Mouse (Mus musculus): Measurements from ENCODE around the gene Slc22a2. TPM values are rescaled to one million over a fixed set of nuclear protein-coding genes. Genes with fewer than 3 reads are reported as not detected.

Slc22a2 gene
- polyA plus RNA-seq, 1 experiment from 2014 or later, result not detected

DNA sequence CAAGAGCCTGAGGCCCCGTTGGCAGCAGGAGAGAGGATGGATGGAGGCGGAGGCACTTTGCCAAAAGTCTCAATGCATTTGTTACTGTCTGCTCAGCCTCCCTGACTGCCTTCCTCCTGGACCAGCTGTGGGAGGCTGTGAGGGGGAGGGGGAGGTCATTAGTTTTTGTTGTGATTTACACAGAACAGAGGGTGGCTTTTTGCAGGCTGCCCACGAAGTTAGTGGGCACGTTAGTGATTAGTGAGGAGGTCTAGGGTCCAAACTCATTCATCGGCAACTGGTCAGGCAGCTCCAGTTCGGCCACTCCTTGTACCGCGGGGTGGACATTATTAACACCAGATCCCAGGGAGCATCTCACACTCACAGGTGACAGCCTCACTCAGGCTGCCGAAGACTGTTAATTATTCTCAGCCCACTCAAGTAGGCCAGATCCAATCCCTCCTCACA lies 4.9 kb downstream of the Slc22a2 start:
- WGBS (ENCODE audit: insufficient replicate concordance), result 60% methylated on average over 9 of the region's 9 CpGs
- no peaks in the 10 kb centered on the region for H3K4me1 ChIP-seq (replicated peaks)
- no peak overlapping the region for H3K27ac ChIP-seq (replicated peaks)
- H3K27me3 ChIP-seq, result 0 out of 2 replicates have a peak, but pooled peaks cover 11% of the 10 kb centered on the region
- no peak for ATAC-seq (ENCODE audit: insufficient read depth)
- H3K4me3 ChIP-seq (replicated peaks), result no peak overlapping the region
- no peak overlapping the region for H3K4me2 ChIP-seq
- H3K9me3 ChIP-seq (replicated peaks), result no peaks in the 10 kb centered on the region
- no peak overlapping the region for H3K9ac ChIP-seq
- H3K36me3 ChIP-seq (replicated peaks), result no peaks in the 10 kb centered on the region

DNA sequence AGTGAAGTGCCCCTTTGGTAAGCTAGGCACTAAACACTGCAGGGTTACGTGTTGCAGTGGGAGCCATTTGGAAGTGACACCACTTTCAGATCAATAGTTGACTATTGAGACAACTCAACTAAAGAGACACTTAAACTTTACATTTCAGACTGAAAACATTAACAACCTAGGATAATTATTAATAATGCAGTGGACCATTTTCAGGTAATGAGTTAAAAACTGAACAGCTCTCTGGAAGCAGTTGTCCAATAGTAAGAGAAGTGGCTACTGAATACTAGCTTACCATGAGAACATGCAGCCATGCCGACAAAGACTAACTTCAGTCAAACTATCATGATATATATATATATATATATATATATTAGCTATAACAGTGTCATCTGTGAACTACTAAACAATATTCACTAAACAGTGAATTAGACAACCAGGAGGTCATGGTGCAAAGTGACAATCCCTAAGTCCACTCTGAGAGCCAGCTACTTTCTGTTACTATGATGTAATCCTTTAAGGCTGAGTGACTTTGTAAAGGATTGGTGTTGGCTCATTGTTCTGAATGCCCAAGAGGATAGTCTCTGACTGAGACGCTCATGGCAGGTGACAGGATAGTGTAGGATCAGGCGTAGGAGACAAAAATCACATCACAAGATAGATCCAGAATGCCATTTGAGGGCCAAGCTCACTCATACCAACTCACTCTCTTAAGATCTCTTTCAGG lies 7.1 kb downstream of the Slc22a2 start:
- Histone ChIP-seq H3K9me3 (replicated peaks) (no peaks in the 10 kb centered on the region), H3K36me3 (replicated peaks) (no peaks in the 10 kb centered on the region), H3K4me1 (replicated peaks) (no peaks in the 10 kb centered on the region), H3K4me3 (replicated peaks) (no peak overlapping the region), H3K27me3 (0 out of 2 replicates have a peak, but pooled peaks cover 11% of the 10 kb centered on the region), H3K4me2 (no peak overlapping the region), H3K27ac (replicated peaks) (no peak overlapping the region), H3K9ac (no peak overlapping the region)
- 69% methylated on average over 4 of the region's 4 CpGs for WGBS (ENCODE audit: insufficient replicate concordance)
- no peak for ATAC-seq (ENCODE audit: insufficient read depth)

DNA sequence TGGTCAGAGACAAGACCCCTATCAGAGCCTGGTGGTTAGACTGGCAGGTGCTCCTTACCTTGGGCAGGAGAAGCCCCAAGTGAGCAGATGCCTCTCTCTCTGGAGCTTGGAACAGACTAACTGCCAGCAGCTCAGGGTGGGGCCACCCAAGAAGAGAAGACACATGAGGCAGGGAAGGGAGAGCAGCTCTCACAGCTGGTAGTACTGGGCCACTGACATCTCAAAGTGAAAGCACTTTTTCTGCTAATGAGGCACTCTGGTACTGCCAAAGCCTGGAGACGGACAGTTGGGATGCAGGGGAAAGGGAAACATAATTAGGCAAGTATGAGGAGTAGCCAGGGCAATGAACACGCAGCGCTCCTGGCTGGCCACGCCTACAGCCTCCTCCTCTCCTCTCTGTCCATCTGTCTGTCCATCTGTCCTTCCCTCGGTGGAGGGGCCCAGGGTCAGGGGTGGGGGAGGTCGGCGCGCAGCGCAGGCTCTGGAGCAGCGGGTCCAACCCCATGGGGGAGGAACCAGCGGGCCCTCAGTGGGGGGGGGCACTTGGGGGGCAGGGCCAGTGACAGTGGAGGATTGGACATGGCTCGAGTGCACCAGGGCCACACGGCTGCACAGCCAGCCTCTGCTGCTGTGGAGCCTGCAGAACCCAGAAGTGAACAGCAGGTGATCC lies 12.0 kb downstream of the Slc22a2 start:
- 61% methylated on average over 13 of the region's 13 CpGs for WGBS (ENCODE audit: insufficient replicate concordance)
- Histone ChIP-seq H3K4me2 (no peak overlapping the region), H3K36me3 (replicated peaks) (no peaks in the 10 kb centered on the region), H3K4me3 (replicated peaks) (no peak overlapping the region), H3K9ac (no peak overlapping the region), H3K4me1 (replicated peaks) (no peaks in the 10 kb centered on the region), H3K27me3 (no peaks in the 10 kb centered on the region), H3K27ac (replicated peaks) (no peak overlapping the region), H3K9me3 (replicated peaks) (no peaks in the 10 kb centered on the region)
- ATAC-seq (ENCODE audit: insufficient read depth), result no peak

DNA sequence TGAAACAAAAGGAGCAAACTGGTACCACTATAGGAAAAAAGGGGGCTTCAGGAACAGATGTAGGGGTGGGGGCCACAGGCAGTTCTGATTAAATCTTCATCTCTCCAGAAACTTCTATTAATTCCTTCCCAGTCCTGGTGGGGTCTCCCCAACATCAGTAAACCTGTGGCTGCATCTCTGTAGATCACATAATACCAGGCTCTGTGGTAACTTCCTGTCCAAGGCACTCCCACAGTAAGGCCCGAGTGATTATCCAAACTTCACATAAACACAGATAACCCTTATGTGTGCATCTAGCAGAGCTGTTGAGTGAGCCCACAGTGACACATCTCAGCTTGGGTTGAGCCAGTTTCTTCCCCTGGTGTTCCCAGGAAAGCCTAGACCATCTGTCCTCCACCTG lies 22.7 kb downstream of the Slc22a2 start:
- H3K4me2 ChIP-seq, result no peak overlapping the region
- H3K9ac ChIP-seq, result no peak overlapping the region
- no peak overlapping the region for H3K27ac ChIP-seq (replicated peaks)
- no peaks in the 10 kb centered on the region for H3K4me1 ChIP-seq (replicated peaks)
- no peak overlapping the region for H3K4me3 ChIP-seq (replicated peaks)
- H3K27me3 ChIP-seq, result no peaks in the 10 kb centered on the region
- H3K36me3 ChIP-seq (replicated peaks), result no peaks in the 10 kb centered on the region
- ATAC-seq (ENCODE audit: insufficient read depth), result no peak
- 6% methylated on average over 1 of the region's 1 CpGs for WGBS (ENCODE audit: insufficient replicate concordance)
- no peaks in the 10 kb centered on the region for H3K9me3 ChIP-seq (replicated peaks)

DNA sequence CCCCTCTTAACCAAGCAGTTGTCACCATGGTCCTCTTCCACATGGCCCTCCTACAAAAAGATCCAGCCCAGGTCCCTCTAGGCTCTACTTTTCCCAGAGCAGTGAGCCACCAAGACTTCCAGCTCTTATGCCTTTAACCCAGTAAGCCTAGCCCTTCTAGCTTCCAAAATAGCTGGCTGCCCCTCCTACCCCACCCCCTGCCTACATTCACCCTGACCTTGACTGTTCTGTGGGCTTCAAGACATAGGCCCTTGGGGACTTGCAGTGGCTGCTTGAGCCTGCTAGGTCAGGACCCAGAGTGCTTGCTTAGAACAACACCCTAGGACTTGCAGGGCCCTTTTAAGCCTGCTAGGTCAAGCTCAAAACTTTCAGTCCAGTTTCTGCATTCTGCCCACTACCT lies 23.3 kb downstream of the Slc22a2 start:
- Histone ChIP-seq H3K9me3 (replicated peaks) (no peaks in the 10 kb centered on the region), H3K4me1 (replicated peaks) (no peaks in the 10 kb centered on the region), H3K27ac (replicated peaks) (no peak overlapping the region), H3K9ac (no peak overlapping the region), H3K4me2 (no peak overlapping the region), H3K36me3 (replicated peaks) (no peaks in the 10 kb centered on the region), H3K4me3 (replicated peaks) (no peak overlapping the region), H3K27me3 (no peaks in the 10 kb centered on the region)
- no peak for ATAC-seq (ENCODE audit: insufficient read depth)

DNA sequence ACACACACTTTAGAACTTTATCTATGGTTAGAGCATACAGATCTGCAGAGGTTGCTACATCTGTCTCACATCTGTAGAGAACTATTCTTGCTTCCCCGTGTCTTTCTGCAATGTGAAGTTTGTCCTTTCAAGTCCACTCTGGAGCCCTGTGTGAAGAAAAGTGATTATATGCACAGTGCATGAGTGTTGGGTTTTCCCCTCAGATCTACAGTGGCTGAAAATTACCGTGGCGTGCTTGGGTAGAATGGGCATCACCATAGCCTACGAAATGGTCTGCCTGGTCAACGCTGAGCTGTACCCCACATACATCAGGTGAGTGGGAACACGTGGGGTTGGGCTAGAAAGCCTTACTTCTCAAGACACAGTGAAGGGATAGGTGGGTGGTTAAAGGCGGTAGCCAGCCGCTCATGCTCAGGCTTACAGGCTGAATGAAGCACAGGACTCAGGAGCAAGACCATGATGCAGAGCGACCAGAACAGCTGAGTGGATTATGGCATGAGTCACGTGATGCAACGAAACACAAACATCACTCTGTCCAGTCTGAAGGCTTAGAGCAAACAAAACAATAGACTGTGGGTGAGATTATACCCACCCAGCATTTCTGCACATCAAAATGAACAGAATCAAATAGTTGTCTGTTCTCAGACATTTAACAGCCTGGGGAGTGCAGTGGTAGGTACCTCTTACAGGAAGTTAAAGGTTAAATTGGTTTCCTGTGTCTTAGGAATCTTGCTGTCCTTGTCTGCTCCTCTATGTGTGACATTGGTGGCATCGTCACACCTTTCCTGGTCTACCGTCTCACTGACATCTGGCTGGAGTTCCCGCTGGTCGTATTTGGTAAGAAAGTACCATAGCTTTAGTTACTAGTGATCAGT lies 30.8 kb downstream of the Slc22a2 start:
- no peak overlapping the region for H3K4me2 ChIP-seq
- no peak overlapping the region for H3K4me3 ChIP-seq (replicated peaks)
- no peaks in the 10 kb centered on the region for H3K36me3 ChIP-seq (replicated peaks)
- no peak for ATAC-seq (ENCODE audit: insufficient read depth)
- H3K9me3 ChIP-seq (replicated peaks), result no peaks in the 10 kb centered on the region
- no peaks in the 10 kb centered on the region for H3K27me3 ChIP-seq
- H3K27ac ChIP-seq (replicated peaks), result no peak overlapping the region
- no peaks in the 10 kb centered on the region for H3K4me1 ChIP-seq (replicated peaks)
- WGBS (ENCODE audit: insufficient replicate concordance), result 65% methylated on average over 15 of the region's 15 CpGs
- H3K9ac ChIP-seq, result no peak overlapping the region

DNA sequence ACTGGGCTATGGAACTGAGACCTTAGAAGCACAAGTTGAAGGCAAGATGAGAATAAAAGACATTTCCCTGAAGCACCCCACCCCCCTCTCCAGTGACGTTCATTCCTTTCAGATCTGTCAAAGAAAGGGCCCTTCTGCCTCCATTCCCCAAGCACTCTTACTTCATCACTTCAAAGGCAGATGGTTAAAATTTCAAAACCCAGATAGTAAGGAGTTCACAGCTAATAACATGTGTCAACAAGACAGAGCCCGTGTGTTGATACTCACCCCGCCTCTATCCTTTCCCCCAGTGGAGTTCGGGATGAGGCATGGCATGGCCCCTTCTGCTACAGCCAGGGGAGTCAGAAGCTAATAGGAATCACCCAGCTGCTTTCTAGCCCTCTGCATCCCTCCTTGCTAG lies 31.5 kb downstream of the Slc22a2 start:
- Histone ChIP-seq H3K4me3 (replicated peaks) (no peak overlapping the region), H3K9ac (no peak overlapping the region), H3K27ac (replicated peaks) (no peak overlapping the region), H3K4me1 (replicated peaks) (no peaks in the 10 kb centered on the region), H3K36me3 (replicated peaks) (no peaks in the 10 kb centered on the region), H3K9me3 (replicated peaks) (no peaks in the 10 kb centered on the region), H3K4me2 (no peak overlapping the region), H3K27me3 (no peaks in the 10 kb centered on the region)
- ATAC-seq (ENCODE audit: insufficient read depth), result no peak
- 62% methylated on average over 4 of the region's 4 CpGs for WGBS (ENCODE audit: insufficient replicate concordance)

DNA sequence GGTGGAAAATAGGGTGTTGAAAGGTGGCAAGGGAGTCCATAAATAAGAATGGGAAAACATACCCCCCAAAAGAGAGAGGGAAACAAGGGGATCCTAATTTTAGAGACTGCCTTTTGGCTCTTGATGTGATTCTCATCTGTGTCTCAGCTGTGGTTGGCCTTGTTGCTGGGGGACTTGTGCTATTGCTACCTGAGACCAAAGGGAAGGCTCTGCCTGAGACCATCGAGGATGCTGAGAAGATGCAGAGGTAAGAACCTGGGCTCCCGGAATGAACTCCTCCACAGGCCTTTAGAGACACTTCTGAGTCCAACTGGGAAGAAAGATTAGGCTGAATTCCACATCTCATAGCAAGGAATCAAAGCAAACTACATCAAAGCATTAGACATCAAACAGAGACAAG lies 35.7 kb downstream of the Slc22a2 start:
- Histone ChIP-seq H3K4me3 (replicated peaks) (no peak overlapping the region), H3K27me3 (no peaks in the 10 kb centered on the region)
- WGBS (ENCODE audit: insufficient replicate concordance), result 63% methylated on average over 2 of the region's 2 CpGs

DNA sequence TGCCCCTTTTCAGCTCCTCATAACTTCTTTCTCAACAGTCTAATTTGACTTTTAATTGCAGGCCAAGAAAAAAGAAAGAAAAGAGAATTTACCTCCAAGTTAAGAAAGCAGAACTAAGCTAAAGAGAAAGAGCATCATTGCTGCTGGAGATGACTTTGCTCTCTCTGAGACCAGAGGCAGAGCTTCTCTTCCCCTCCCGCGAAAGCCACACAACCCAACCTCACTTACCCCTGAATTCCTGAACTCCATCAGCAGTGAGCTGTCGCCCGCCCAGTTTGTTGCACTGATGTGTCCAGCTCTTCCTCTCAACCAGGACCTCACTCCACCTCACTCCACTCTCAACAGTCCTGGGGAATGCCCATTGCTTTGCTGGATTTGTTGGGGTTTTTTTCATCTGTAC lies 44.1 kb downstream of the Slc22a2 start:
- 31% methylated on average over 4 of the region's 4 CpGs for WGBS (ENCODE audit: insufficient replicate concordance)
- Histone ChIP-seq H3K9ac (no peak overlapping the region), H3K27ac (replicated peaks) (no peak overlapping the region)

More for the DNA sequence above, 35.7 kb downstream of the Slc22a2 start:
- Histone ChIP-seq H3K9me3 (replicated peaks) (no peaks in the 10 kb centered on the region), H3K9ac (no peak overlapping the region), H3K4me1 (replicated peaks) (no peaks in the 10 kb centered on the region), H3K4me2 (no peak overlapping the region), H3K27ac (replicated peaks) (no peak overlapping the region), H3K36me3 (replicated peaks) (no peaks in the 10 kb centered on the region)
- ATAC-seq (ENCODE audit: insufficient read depth), result no peak

DNA sequence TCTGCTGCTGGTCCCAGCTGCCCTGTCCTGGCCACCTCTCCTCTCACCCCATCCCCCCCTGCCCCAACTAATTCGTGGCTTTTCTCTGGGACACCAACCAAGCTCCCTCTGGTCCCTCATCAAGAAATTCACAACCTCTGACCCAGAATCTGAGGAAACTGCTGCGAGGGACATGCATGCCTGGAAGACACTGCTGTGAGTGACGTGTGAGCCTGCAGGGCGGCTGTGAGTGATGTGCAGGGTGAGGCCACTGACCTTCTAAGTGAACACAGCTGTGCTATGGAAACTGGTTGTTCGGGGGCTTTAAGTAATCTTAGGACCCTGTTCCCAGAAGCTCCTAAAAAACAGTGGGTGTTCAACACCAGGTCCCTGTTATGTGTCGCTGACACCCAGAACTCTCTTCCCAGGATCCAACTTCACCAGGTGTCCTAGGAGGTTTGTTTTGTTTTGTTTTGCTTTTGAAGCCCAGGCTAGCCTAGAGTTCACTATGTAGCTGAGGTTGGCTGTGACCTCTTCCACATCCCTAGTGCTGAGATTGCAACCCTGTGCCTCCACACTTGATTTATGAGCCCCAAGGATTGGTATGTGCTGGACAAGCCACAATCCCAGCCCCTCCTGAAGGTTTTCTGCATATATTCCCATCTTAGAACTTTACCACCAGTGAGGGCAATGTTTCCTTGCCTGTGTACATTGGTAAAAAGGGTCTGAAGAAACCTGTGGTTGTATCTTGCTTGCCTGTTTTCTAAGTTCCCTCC lies 47.2 kb downstream of the Slc22a2 start:
- H3K4me1 ChIP-seq (replicated peaks), result no peaks in the 10 kb centered on the region
- no peak for ATAC-seq (ENCODE audit: insufficient read depth)
- no peaks in the 10 kb centered on the region for H3K36me3 ChIP-seq (replicated peaks)
- no peak overlapping the region for H3K9ac ChIP-seq
- 41% methylated on average over 6 of the region's 6 CpGs for WGBS (ENCODE audit: insufficient replicate concordance)
- no peak overlapping the region for H3K4me2 ChIP-seq
- peaks cover 8% of the 10 kb centered on the region for H3K27me3 ChIP-seq
- H3K9me3 ChIP-seq (replicated peaks), result no peaks in the 10 kb centered on the region
- no peak overlapping the region for H3K4me3 ChIP-seq (replicated peaks)
- no peak overlapping the region for H3K27ac ChIP-seq (replicated peaks)

More for the DNA sequence above, 44.1 kb downstream of the Slc22a2 start:
- H3K4me1 ChIP-seq (replicated peaks), result no peaks in the 10 kb centered on the region
- H3K36me3 ChIP-seq (replicated peaks), result no peaks in the 10 kb centered on the region
- H3K4me3 ChIP-seq (replicated peaks), result no peak overlapping the region
- H3K9me3 ChIP-seq (replicated peaks), result 0 out of 2 replicates have a peak, but pooled peaks cover 4% of the 10 kb centered on the region
- ATAC-seq (ENCODE audit: insufficient read depth), result no peak
- H3K4me2 ChIP-seq, result no peak overlapping the region
- H3K27me3 ChIP-seq, result peaks cover 8% of the 10 kb centered on the region
